Mouse (Mus musculus) erythroblast, embryonic 14.5 days (primary cell): ENCODE measurements around the gene Ascc3. TPM values are rescaled to one million over a fixed set of nuclear protein-coding genes. Genes with fewer than 3 reads are reported as not detected.

Source experiments
- H3K27me3 ChIP-seq: 2 replicates; pipeline ENCODE4 v1.6.1; 2012; ENCODE audit warnings: inconsistent platforms; ENCODE audit not compliant: control insufficient read depth
- H3K36me3 ChIP-seq: 2 replicates; pipeline ENCODE4 v1.6.1; 2012; ENCODE audit warnings: mild to moderate bottlenecking, inconsistent platforms; ENCODE audit not compliant: control insufficient read depth
- H3K4me1 ChIP-seq: 2 replicates; pipeline ENCODE4 v1.6.1; 2012; ENCODE audit warnings: inconsistent platforms; ENCODE audit not compliant: control insufficient read depth
- H3K4me3 ChIP-seq: replicated peaks from 2 replicates; pipeline ENCODE3; 2012; ENCODE audit warnings: moderate library complexity, mild to moderate bottlenecking, inconsistent platforms
- H3K9me3 ChIP-seq: 2 replicates; pipeline ENCODE4 v1.6.1; 2012; ENCODE audit warnings: low read length, inconsistent platforms, mixed read lengths; ENCODE audit not compliant: control insufficient read depth
- GATA1 ChIP-seq: IDR thresholded peaks from 2 replicates; pipeline ENCODE4 v1.6.1; 2012; ENCODE audit warnings: low read length, inconsistent platforms, mixed read lengths
- TAL1 ChIP-seq: IDR thresholded peaks from 3 replicates; pipeline ENCODE4 v1.6.1; 2012; ENCODE audit warnings: low read length, inconsistent platforms, mixed read lengths
- polyA plus RNA-seq: library from polyadenylated mRNA; stranded (reverse); fragments of >175 nt; gene quantifications from 2 replicates; pipeline ENCODE4 v1.2.3, GENCODE M21; 2012

Gene Ascc3
- polyA plus RNA-seq, 1 experiment: 0.31 TPM

GRCm38 (mm10) chr10:50801594-50801993, 209.1 kb downstream of the Ascc3 start:
- TF ChIP-seq TAL1 (no peak), GATA1 (no peak)
- H3K4me3 ChIP-seq: no peak overlapping the region
- no peaks in the 10 kb centered on the region for H3K9me3 ChIP-seq
- H3K36me3 ChIP-seq: no peaks in the 10 kb centered on the region
- H3K27me3 ChIP-seq: no peaks in the 10 kb centered on the region
- no peaks in the 10 kb centered on the region for H3K4me1 ChIP-seq

DNA sequence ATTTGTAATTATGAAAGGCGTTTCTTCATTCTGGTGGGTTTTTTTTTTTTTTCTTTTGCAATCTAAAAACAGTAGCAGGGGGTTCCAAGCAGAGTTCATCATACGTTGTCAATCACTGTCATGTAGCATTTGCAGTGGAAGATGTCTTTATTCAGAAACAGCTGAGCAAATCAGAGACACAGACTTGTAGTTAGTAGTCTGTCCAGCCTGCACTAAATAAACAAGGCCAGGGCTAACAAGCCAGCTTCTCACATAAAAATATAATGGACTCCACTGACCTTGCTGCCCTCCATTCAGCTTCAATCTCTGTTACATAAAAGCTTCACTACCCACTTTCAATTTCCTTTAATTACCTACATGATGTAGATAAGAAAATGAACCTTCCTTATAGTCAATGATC, 209.9 kb downstream of the Ascc3 start:
- TF ChIP-seq GATA1: no peak
- TF ChIP-seq TAL1: no peak
- H3K9me3 ChIP-seq: no peaks in the 10 kb centered on the region

GRCm38 (mm10) chr10:50806166-50806565, 213.7 kb downstream of the Ascc3 start:
- Histone ChIP-seq H3K27me3 (no peaks in the 10 kb centered on the region), H3K4me3 (no peak overlapping the region), H3K9me3 (no peaks in the 10 kb centered on the region), H3K36me3 (no peaks in the 10 kb centered on the region), H3K4me1 (no peaks in the 10 kb centered on the region)
- TF ChIP-seq GATA1 (no peak), TAL1 (no peak)

More for the DNA sequence above, 209.9 kb downstream of the Ascc3 start:
- Histone ChIP-seq H3K4me1 (no peaks in the 10 kb centered on the region), H3K4me3 (no peak overlapping the region), H3K36me3 (no peaks in the 10 kb centered on the region), H3K27me3 (no peaks in the 10 kb centered on the region)

DNA sequence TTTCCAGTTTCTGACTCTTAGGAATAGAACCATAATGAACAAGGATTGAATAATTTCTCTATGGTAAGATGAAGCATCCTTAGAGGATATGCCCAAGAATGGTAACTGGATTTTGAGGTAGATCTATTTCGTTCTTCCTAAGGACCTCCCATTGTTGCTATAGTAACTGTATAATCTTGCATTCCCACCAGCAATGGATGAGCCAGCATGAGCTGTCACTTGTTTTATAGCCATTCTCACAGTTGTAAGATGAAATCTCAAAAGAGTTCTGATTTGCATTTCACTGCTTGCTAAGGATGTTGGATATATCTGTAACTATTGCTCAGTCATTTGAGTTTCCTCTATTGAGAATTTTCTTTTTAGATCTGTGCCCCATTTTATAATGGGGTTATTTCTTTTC, 229.9 kb downstream of the Ascc3 start:
- peaks cover 7% of the 10 kb centered on the region for H3K36me3 ChIP-seq
- TF ChIP-seq GATA1 (no peak), TAL1 (no peak)
- no peaks in the 10 kb centered on the region for H3K4me1 ChIP-seq
- H3K9me3 ChIP-seq: no peaks in the 10 kb centered on the region
- no peaks in the 10 kb centered on the region for H3K27me3 ChIP-seq
- H3K4me3 ChIP-seq: no peak overlapping the region

DNA sequence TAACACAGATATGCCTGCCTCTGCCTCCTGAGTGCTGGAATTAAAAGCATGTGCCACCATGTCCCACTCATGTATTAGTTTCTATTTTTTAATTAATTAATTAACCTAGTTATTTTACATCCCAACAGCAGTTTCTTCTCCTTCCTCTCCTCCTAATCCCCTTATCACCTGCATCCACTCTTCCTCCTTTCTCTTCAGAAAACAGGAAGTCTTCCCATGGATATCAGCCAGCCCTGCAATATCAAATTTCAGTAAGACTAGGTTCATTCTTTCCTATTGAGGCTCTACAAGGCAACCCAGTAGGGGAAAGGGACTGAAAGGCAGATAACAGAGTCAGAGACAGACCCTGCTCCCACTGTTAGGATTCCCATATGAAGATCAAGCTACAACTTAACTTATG, 234.4 kb downstream of the Ascc3 start:
- H3K4me1 ChIP-seq: no peaks in the 10 kb centered on the region
- no peak overlapping the region for H3K4me3 ChIP-seq
- TF ChIP-seq GATA1 (no peak), TAL1 (no peak)
- H3K27me3 ChIP-seq: no peaks in the 10 kb centered on the region
- peaks cover 9% of the 10 kb centered on the region for H3K36me3 ChIP-seq
- H3K9me3 ChIP-seq: no peaks in the 10 kb centered on the region

DNA sequence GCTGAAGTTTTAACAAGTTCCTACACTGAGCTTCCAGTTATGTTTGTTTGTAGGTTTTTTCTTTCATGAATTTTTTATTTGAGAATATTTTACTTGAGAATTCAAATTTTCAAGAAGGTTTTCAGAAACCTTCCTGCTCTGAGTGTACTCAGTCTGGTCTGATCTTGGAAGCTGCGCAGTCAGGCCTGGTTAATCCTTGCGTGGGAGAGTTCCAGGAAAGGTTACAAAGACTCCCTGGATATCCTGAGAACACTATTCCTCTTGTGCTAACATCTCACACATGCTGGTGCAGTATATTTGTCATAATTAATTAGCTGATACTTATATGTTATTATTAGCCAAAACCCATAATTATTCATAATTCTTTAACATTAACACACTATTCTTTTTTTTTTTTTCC, 242.1 kb downstream of the Ascc3 start:
- H3K9me3 ChIP-seq: no peaks in the 10 kb centered on the region
- no peaks in the 10 kb centered on the region for H3K4me1 ChIP-seq
- no peak for TF ChIP-seq TAL1
- TF ChIP-seq GATA1: no peak
- H3K27me3 ChIP-seq: no peaks in the 10 kb centered on the region
- peaks cover 2% of the 10 kb centered on the region; the same call in 1 of the 2 replicates for H3K36me3 ChIP-seq
- H3K4me3 ChIP-seq: no peak overlapping the region

DNA sequence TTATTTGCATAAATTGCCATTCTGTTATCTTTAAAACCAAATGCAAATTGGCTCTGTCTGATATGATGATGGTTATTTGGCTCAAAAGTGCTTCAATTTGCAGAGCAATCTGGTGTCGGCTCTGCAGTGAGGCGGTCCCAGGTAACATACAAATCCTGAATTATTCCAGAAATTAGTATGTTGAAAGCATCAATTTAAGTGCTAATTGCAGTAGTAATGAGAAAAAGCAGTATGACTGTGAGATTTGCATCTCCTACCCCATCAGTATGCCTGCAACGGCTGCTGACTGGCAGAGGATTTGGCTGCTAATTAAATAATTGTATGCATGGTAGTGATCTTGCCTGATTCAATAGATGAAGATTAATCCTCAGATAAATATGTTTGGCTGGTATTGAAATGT, 250.9 kb downstream of the Ascc3 start:
- H3K4me3 ChIP-seq: no peak overlapping the region
- TF ChIP-seq TAL1 (no peak), GATA1 (no peak)
- H3K36me3 ChIP-seq: peaks cover 13% of the 10 kb centered on the region
- no peaks in the 10 kb centered on the region for H3K4me1 ChIP-seq
- no peaks in the 10 kb centered on the region for H3K27me3 ChIP-seq
- no peaks in the 10 kb centered on the region for H3K9me3 ChIP-seq

DNA sequence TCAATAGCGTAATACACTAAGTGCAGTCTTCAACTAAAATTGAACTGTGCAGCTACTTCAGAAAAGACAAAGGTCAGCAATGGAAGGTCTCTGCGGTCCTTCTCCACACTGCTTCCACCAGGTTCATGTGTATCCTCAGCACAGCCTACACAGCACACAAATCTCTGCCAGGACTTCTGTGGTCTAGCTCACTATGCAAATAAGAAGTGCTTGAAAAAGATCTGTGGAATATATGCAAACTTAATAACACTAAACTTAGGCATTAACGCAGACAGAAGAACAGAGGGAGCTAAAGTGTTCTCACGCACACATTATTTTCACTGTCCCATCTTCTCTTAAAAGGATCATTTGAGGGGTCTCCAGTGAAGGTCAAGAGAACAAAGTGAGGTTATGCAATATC, 275.7 kb downstream of the Ascc3 start:
- Histone ChIP-seq H3K27me3 (no peaks in the 10 kb centered on the region), H3K4me1 (no peaks in the 10 kb centered on the region), H3K4me3 (no peak overlapping the region), H3K9me3 (no peaks in the 10 kb centered on the region), H3K36me3 (no peaks in the 10 kb centered on the region)
- TF ChIP-seq GATA1 (no peak), TAL1 (no peak)

GRCm38 (mm10) chr10:50876952-50877351, 284.5 kb downstream of the Ascc3 start:
- no peaks in the 10 kb centered on the region for H3K36me3 ChIP-seq
- no peaks in the 10 kb centered on the region for H3K9me3 ChIP-seq
- no peaks in the 10 kb centered on the region for H3K27me3 ChIP-seq
- no peak overlapping the region for H3K4me3 ChIP-seq
- no peaks in the 10 kb centered on the region for H3K4me1 ChIP-seq
- TF ChIP-seq TAL1: no peak
- TF ChIP-seq GATA1: no peak

DNA sequence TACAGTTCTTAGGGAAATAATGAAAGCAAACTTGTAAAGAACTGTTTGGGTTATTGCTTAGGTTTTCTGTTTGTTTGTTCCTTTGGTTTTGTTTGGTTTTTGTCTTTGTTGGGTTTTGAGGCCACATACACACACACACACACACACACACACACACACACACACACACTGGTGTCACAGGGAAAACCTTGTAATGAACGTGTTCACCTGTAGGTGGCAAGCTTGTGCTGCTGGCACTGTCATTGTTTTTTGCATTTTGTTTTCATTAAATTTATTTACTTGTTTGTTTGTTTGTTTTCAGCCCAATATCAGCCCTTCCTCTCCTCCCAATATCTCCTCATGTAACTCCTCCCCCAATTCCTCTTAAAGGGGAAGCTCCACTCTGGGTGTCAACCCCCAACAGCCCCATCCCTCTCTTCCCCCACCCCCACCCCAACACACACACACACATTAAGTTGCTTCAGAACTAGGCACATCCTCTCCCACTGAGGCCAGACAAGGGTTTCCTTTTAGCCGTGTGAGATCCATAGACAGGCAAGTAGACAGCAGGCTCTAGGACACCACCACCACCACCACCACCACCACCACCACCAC, 289.1 kb downstream of the Ascc3 start:
- Histone ChIP-seq H3K27me3 (peaks cover 4% of the 10 kb centered on the region; the same call in 1 of the 2 replicates), H3K9me3 (no peaks in the 10 kb centered on the region), H3K4me3 (no peak overlapping the region), H3K36me3 (no peaks in the 10 kb centered on the region), H3K4me1 (no peaks in the 10 kb centered on the region)
- TF ChIP-seq GATA1 (no peak), TAL1 (no peak)
